Mouse (Mus musculus): ENCODE data around the gene Kcnc1. TPM values are rescaled to one million over a fixed set of nuclear protein-coding genes. Genes with fewer than 3 reads are reported as not detected.

The Kcnc1 gene
- polyA plus RNA-seq, 1 experiment from 2014 or later: 0.69 TPM

GRCm38 (mm10) chr7:46438537-46439141 lies 42.3 kb downstream of the Kcnc1 start:
- H3K4me3 ChIP-seq: no peak overlapping the region
- H3K36me3 ChIP-seq (replicated peaks): no peaks in the 10 kb centered on the region
- peaks cover 3% of the 10 kb centered on the region; the same call in 1 of the 2 replicates for H3K4me1 ChIP-seq
- H3K27ac ChIP-seq (replicated peaks): no peak overlapping the region
- H3K9me3 ChIP-seq: no peaks in the 10 kb centered on the region
- DNase-seq (ENCODE audit: low spot score): no peak
- no peaks in the 10 kb centered on the region for H3K27me3 ChIP-seq (replicated peaks; ENCODE audit: low read depth, poor library complexity, severe bottlenecking)
- 51% methylated on average over 9 of the region's 9 CpGs for WGBS

- Histone ChIP-seq H3K36me3 (replicated peaks) (no peaks in the 10 kb centered on the region), H3K4me1 (no peaks in the 10 kb centered on the region)
- WGBS: 86% methylated on average over 10 of the region's 10 CpGs
These were observed 46.9 kb downstream of the Kcnc1 start for GRCm38 (mm10) chr7:46443163-46443562.

DNA sequence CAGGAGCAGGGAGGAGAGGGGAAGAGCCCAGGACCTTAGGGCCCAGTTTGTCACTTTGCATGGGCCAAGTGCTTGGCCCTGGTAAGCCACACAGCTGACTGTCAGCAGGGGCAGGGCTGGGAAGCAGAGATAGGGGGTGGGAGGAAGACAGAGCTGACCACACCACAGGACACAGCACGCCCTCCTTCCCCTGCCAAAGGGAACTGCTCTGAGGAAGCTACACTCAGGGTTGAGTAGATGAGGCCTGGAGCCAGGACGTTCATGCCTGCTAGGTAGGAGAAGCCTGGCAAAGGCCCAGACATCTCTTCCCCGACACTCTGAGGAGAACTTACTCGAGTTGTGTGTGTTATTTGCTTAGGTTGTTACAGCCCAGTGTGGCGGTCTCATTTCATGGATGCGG lies 49.6 kb downstream of the Kcnc1 start:
- DNase-seq (ENCODE audit: low spot score): no peak
- no peaks in the 10 kb centered on the region for H3K36me3 ChIP-seq (replicated peaks)
- H3K4me1 ChIP-seq: peaks cover 14% of the 10 kb centered on the region
- WGBS: 78% methylated on average over 6 of the region's 6 CpGs
- H3K27me3 ChIP-seq (replicated peaks; ENCODE audit: low read depth, poor library complexity, severe bottlenecking): no peaks in the 10 kb centered on the region
- no peak overlapping the region for H3K27ac ChIP-seq (replicated peaks)
- H3K4me3 ChIP-seq: no peak overlapping the region
- H3K9me3 ChIP-seq: no peaks in the 10 kb centered on the region

More at GRCm38 (mm10) chr7:46443163-46443562, 46.9 kb downstream of the Kcnc1 start:
- Histone ChIP-seq H3K27ac (replicated peaks) (no peak overlapping the region), H3K4me3 (no peak overlapping the region), H3K9me3 (no peaks in the 10 kb centered on the region), H3K27me3 (replicated peaks; ENCODE audit: low read depth, poor library complexity, severe bottlenecking) (no peaks in the 10 kb centered on the region)
- DNase-seq (ENCODE audit: low spot score): no peak

- DNase-seq (ENCODE audit: low spot score): no peak
- Histone ChIP-seq H3K9me3 (no peaks in the 10 kb centered on the region), H3K4me3 (no peak overlapping the region), H3K4me1 (peaks cover 14% of the 10 kb centered on the region), H3K27ac (replicated peaks) (no peak overlapping the region), H3K27me3 (replicated peaks; ENCODE audit: low read depth, poor library complexity, severe bottlenecking) (no peaks in the 10 kb centered on the region), H3K36me3 (replicated peaks) (no peaks in the 10 kb centered on the region)
- whole genome bisulfite sequencing: 71% methylated on average over 9 of the region's 9 CpGs
These were observed 51.3 kb downstream of the Kcnc1 start for GRCm38 (mm10) chr7:46447473-46448165.

DNA sequence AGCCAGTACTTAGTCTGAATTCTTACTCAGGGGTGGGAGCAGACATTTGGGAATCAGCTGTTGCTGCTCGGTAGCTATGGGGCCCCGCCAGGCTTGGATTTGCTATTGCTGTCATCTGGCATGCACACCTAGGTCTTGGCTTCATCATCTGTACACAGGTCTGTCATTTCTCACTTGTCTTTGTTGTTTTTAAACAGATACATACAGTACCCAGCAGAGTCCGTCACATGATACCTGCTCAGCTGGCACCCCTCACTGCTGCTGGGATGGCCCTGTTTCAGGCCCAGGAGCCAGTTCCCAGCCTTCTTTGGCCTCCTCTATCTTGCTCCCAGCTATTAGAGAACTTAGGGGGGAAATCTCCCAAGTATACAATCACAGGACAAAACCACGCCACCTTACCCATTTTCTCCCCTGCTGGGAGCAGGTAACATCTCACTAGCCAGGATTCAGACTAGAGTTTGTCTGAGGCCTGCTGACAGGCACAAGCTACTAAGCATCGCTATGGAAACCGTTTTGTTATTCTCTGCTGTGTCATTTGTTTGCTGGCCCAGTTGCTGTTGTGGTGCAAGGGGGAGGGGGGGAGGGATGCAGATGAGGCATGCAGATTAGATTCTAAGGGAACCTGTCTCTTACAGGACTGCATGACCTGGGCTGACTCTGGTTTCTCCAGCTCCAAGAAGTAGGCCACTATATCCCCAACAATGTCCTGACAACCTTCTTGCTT lies 52.8 kb downstream of the Kcnc1 start:
- H3K9me3 ChIP-seq: no peaks in the 10 kb centered on the region
- H3K27ac ChIP-seq (replicated peaks): no peak overlapping the region
- DNase-seq (ENCODE audit: low spot score): no peak
- WGBS: 61% methylated on average over 6 of the region's 6 CpGs
- H3K36me3 ChIP-seq (replicated peaks): no peaks in the 10 kb centered on the region
- H3K4me1 ChIP-seq: peaks cover 22% of the 10 kb centered on the region
- H3K4me3 ChIP-seq: no peak overlapping the region
- H3K27me3 ChIP-seq (replicated peaks; ENCODE audit: low read depth, poor library complexity, severe bottlenecking): no peaks in the 10 kb centered on the region

DNA sequence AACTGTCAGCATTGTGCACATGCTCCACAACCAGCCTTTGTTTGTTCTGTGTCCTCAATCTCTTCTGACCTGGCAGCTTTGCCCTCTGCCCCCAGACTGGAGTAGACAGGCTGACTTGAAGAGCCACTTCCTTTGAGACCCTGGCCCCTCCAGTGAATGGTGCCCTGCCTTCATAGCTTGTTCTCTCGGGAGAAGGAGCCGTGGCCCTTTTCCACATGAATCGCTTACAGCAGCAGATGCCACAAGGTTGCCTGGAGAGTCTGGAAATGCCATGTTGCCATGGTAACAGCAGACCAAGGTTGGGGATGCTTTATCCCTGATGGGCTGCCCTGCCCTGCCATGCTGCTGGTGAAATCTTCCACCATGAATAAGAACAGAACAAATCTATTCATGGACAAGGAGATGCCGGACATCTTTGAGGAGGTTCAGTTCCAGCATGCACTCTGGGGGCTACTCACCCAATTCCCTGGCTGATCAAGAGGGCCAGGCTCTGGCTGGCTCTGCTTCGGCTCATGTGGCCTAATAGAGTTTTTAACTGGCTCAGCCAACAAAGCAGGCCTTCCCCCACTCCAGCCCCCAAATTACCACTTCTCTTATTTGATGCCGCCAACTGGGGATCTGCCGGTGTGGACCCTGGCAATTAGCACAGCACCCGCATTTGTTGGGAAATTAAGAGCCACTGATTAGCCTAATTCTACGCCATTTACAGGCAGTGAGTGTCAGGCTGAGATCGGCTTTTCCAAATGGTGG lies 57.8 kb downstream of the Kcnc1 start:
- no peaks in the 10 kb centered on the region for H3K36me3 ChIP-seq (replicated peaks)
- H3K27me3 ChIP-seq (replicated peaks; ENCODE audit: low read depth, poor library complexity, severe bottlenecking): no peaks in the 10 kb centered on the region
- peaks cover 20% of the 10 kb centered on the region for H3K4me1 ChIP-seq
- no peak overlapping the region for H3K27ac ChIP-seq (replicated peaks)
- peak; percentile 24 for DNase-seq (ENCODE audit: low spot score)
- H3K4me3 ChIP-seq: no peak overlapping the region
- H3K9me3 ChIP-seq: no peaks in the 10 kb centered on the region
- WGBS: 47% methylated on average over 10 of the region's 10 CpGs

DNA sequence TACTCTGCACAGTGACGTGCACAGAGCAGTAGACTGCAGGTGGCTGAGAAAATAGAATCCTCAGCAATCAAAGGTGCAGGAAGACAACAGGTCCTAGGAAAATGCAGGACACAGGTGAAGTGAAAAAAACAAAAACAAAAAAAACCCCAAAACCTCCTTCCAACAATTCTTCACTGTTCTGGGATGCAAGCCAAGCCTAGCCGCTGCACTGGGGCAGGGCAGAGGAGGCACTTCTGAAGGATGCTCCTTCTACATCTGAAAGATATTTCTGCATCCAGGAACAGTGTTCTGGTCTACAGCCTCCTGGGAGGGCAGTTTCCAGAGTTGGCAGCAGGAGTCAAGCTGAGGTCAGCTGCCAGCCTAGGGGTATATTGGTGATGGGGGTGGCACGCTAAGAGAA lies 61.6 kb downstream of the Kcnc1 start:
- H3K4me1 ChIP-seq: peaks cover 21% of the 10 kb centered on the region
- no peak overlapping the region for H3K27ac ChIP-seq (replicated peaks)
- WGBS: 81% methylated on average over 3 of the region's 3 CpGs
- H3K36me3 ChIP-seq (replicated peaks): no peaks in the 10 kb centered on the region
- no peak for DNase-seq (ENCODE audit: low spot score)
- H3K27me3 ChIP-seq (replicated peaks; ENCODE audit: low read depth, poor library complexity, severe bottlenecking): no peaks in the 10 kb centered on the region
- no peaks in the 10 kb centered on the region for H3K9me3 ChIP-seq
- no peak overlapping the region for H3K4me3 ChIP-seq

DNA sequence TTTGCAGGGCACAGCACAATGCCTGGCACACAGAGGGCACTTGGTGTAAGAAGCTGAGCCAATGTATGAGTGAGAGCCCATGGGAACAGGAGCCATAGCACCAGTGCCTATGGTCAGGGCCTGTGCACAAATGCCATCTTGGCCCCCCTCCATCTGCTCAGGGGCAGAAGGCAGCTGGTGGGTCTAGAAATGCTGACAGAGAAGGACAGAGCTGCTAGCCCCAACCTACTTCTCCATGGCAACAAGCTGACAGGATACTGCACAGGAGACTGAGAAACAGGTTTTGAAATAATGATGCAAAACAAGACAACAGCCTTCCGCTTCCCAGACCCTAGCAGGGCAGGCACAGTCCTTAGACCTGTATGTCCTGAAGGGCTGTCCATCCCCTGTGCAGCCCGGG lies 62.9 kb downstream of the Kcnc1 start:
- 83% methylated on average over 2 of the region's 2 CpGs for WGBS
- H3K27me3 ChIP-seq (replicated peaks; ENCODE audit: low read depth, poor library complexity, severe bottlenecking): no peaks in the 10 kb centered on the region
- no peak for DNase-seq (ENCODE audit: low spot score)
- H3K27ac ChIP-seq (replicated peaks): no peak overlapping the region
- peaks cover 12% of the 10 kb centered on the region for H3K4me1 ChIP-seq
- H3K36me3 ChIP-seq (replicated peaks): no peaks in the 10 kb centered on the region
- no peak overlapping the region for H3K4me3 ChIP-seq
- no peaks in the 10 kb centered on the region for H3K9me3 ChIP-seq

DNA sequence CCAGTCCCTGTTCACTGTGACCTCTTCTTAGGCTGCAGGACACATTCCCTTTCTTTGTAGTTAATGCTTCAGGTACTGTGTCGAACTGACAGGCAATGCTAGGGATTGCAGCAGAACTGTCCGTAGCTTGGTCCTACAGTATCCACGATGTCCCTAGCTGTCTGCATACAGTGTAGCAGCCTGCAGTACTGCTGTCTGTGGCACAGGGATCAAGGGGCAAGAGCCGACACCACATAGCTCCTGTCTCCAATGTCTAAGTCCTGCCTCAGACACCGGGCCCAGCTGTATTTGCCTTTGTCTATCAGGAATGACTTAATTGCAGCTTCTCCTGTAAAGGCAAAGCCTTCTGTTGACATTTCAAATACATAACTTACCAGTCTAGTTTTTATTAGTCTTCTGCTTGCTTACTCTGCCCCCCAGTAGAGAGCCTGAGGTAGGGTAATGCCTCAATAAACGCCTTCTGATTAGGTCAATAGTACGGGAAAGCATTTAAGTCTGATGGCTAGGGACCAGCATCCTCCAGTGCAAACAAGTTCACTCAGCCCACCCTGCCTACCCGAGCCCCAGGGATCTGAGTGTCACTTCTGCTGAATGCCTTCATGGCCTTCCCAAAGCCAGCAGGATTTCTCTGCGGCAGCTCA lies 63.4 kb downstream of the Kcnc1 start:
- H3K27ac ChIP-seq (replicated peaks): no peak overlapping the region
- no peaks in the 10 kb centered on the region for H3K36me3 ChIP-seq (replicated peaks)
- no peak overlapping the region for H3K4me3 ChIP-seq
- H3K4me1 ChIP-seq: peaks cover 10% of the 10 kb centered on the region; the same call in 1 of the 2 replicates
- WGBS: 86% methylated on average over 9 of the region's 9 CpGs
- H3K27me3 ChIP-seq (replicated peaks; ENCODE audit: low read depth, poor library complexity, severe bottlenecking): no peaks in the 10 kb centered on the region
- H3K9me3 ChIP-seq: no peaks in the 10 kb centered on the region
- DNase-seq (ENCODE audit: low spot score): no peak

GRCm38 (mm10) chr7:46462287-46462686 lies 66.0 kb downstream of the Kcnc1 start:
- no peaks in the 10 kb centered on the region for H3K36me3 ChIP-seq (replicated peaks)

GRCm38 (mm10) chr7:46463136-46463535 lies 66.8 kb downstream of the Kcnc1 start:
- 87% methylated on average over 8 of the region's 8 CpGs for WGBS
- H3K4me3 ChIP-seq: no peak overlapping the region
- DNase-seq (ENCODE audit: low spot score): no peak
- H3K4me1 ChIP-seq: peaks cover 10% of the 10 kb centered on the region; the same call in 1 of the 2 replicates
- no peaks in the 10 kb centered on the region for H3K27me3 ChIP-seq (replicated peaks; ENCODE audit: low read depth, poor library complexity, severe bottlenecking)
- no peaks in the 10 kb centered on the region for H3K36me3 ChIP-seq (replicated peaks)
- H3K27ac ChIP-seq (replicated peaks): no peak overlapping the region
- H3K9me3 ChIP-seq: no peaks in the 10 kb centered on the region

More at GRCm38 (mm10) chr7:46462287-46462686, 66.0 kb downstream of the Kcnc1 start:
- WGBS: 59% methylated on average over 8 of the region's 8 CpGs
- no peak for DNase-seq (ENCODE audit: low spot score)
- Histone ChIP-seq H3K27me3 (replicated peaks; ENCODE audit: low read depth, poor library complexity, severe bottlenecking) (no peaks in the 10 kb centered on the region), H3K4me3 (no peak overlapping the region), H3K4me1 (peaks cover 10% of the 10 kb centered on the region; the same call in 1 of the 2 replicates), H3K9me3 (no peaks in the 10 kb centered on the region), H3K27ac (replicated peaks) (no peak overlapping the region)

- no peaks in the 10 kb centered on the region for H3K27me3 ChIP-seq (replicated peaks; ENCODE audit: low read depth, poor library complexity, severe bottlenecking)
- H3K4me3 ChIP-seq: no peak overlapping the region
- no peak overlapping the region for H3K27ac ChIP-seq (replicated peaks)
- H3K36me3 ChIP-seq (replicated peaks): no peaks in the 10 kb centered on the region
- no peak for DNase-seq (ENCODE audit: low spot score)
- H3K4me1 ChIP-seq: peaks cover 3% of the 10 kb centered on the region; the same call in 1 of the 2 replicates
- 81% methylated on average over 7 of the region's 7 CpGs for WGBS
- H3K9me3 ChIP-seq: no peaks in the 10 kb centered on the region
These were observed 70.2 kb downstream of the Kcnc1 start for GRCm38 (mm10) chr7:46466422-46466981.
